Mouse (Mus musculus) layer of hippocampus, postnatal 36 days (tissue): ENCODE measurements around the gene Gla. TPM values are rescaled to one million over a fixed set of nuclear protein-coding genes. Genes with fewer than 3 reads are reported as not detected.

Experiments
- DNase-seq, 2 experiments: peaks; one replicate each; pipeline ENCODE4 v3.0.0; 2022
- total RNA-seq, 2 experiments: library from RNA; stranded (reverse); gene quantifications; 2 replicates each; pipeline ENCODE4 v1.2.3; 2021

The Gla gene
- total RNA-seq = 1 to 10 TPM; 7.4 to 8.9 TPM

GRCm38 (mm10) chrX:134600659-134601379 lies at the start of gene Gla, which contains the start of gene Hnrnph2:
Gene Gla (minus strand): TSS chrX:134601125.
Gene Hnrnph2 (plus strand): TSS chrX:134601179.
- peak; percentile 84 to 89 for DNase-seq

GRCm38 (mm10) chrX:134648031-134648692 lies 47.2 kb upstream of the Gla start:
- peak; percentile 25 to 54 for DNase-seq

- DNase-seq = no peak
Measured at GRCm38 (mm10) chrX:134647421-134647820, 46.5 kb upstream of the Gla start.

GRCm38 (mm10) chrX:134646338-134646737 lies 45.4 kb upstream of the Gla start:
- DNase-seq = no peak

- no peak for DNase-seq
Measured at GRCm38 (mm10) chrX:134641000-134641760, 40.3 kb upstream of the Gla start.

GRCm38 (mm10) chrX:134635860-134636259 lies 34.9 kb upstream of the Gla start:
- DNase-seq = no peak

GRCm38 (mm10) chrX:134635111-134635510 lies 34.2 kb upstream of the Gla start:
- DNase-seq = no peak

- DNase-seq = no peak
Measured at GRCm38 (mm10) chrX:134632710-134633109, 31.8 kb upstream of the Gla start.

GRCm38 (mm10) chrX:134628200-134628599 lies 27.3 kb upstream of the Gla start:
- DNase-seq = no peak

GRCm38 (mm10) chrX:134623350-134623749 lies 22.4 kb upstream of the Gla start:
- DNase-seq = no peak

GRCm38 (mm10) chrX:134621685-134622084 lies 20.8 kb upstream of the Gla start:
- DNase-seq = no peak

- DNase-seq = no peak
Measured at GRCm38 (mm10) chrX:134620254-134620865, 19.4 kb upstream of the Gla start.

- DNase-seq = no peak
Measured at GRCm38 (mm10) chrX:134619695-134620094, 18.8 kb upstream of the Gla start.

- DNase-seq = no peak
Measured at GRCm38 (mm10) chrX:134614306-134614705, 13.4 kb upstream of the Gla start.

GRCm38 (mm10) chrX:134612285-134612959 lies 11.5 kb upstream of the Gla start:
- peak in 1 of 2 experiments; percentile 15 for DNase-seq

GRCm38 (mm10) chrX:134610984-134611383 lies 10.1 kb upstream of the Gla start:
- DNase-seq = no peak

- DNase-seq = no peak
Measured at GRCm38 (mm10) chrX:134609472-134609871, 8.5 kb upstream of the Gla start.

GRCm38 (mm10) chrX:134601380-134602120 lies 625 bp upstream of the Gla start:
- DNase-seq = no peak

- no peak for DNase-seq
Measured at GRCm38 (mm10) chrX:134599922-134600565, 881 bp downstream of the Gla start.

GRCm38 (mm10) chrX:134589836-134590235 lies 11.1 kb downstream of the Gla start:
- DNase-seq = no peak

- DNase-seq = no peak
Measured at GRCm38 (mm10) chrX:134588997-134589396, 11.9 kb downstream of the Gla start.
